Mouse (Mus musculus): Measurements from ENCODE around the gene Tmprss5. TPM values are rescaled to one million over a fixed set of nuclear protein-coding genes. Genes with fewer than 3 reads are reported as not detected.

The Tmprss5 gene
- polyA plus RNA-seq, 1 experiment = 8.4 TPM

- H3K4me1 ChIP-seq (ENCODE audit: control insufficient read depth, insufficient read depth, low read length) = no peaks in the 10 kb centered on the region
- 49% methylated on average over 11 of the region's 11 CpGs for WGBS
- no peak for TF ChIP-seq CTCF (IDR thresholded peaks at IDR 0.05; ENCODE audit: borderline replicate concordance, insufficient read depth, low read depth, low read length)
- no peak for TF ChIP-seq POLR2A (IDR thresholded peaks at IDR 0.05; ENCODE audit: borderline replicate concordance, insufficient read depth, low read length)
- no peak for DNase-seq
- no peaks in the 10 kb centered on the region for H3K27me3 ChIP-seq (ENCODE audit: control insufficient read depth, insufficient read depth, low read length)
- H3K27ac ChIP-seq (ENCODE audit: insufficient read depth, low read length) = no peak overlapping the region
- H3K4me3 ChIP-seq (replicated peaks; ENCODE audit: insufficient read depth, low read depth, low read length) = no peak overlapping the region
Measured at GRCm38 (mm10) chr9:49087317-49087716, 6.3 kb downstream of the Tmprss5 start.

GRCm38 (mm10) chr9:49098871-49099270, 17.8 kb downstream of the Tmprss5 start:
- WGBS = 93% methylated on average over 3 of the region's 3 CpGs
- TF ChIP-seq POLR2A (IDR thresholded peaks at IDR 0.05; ENCODE audit: borderline replicate concordance, insufficient read depth, low read length) (no peak), CTCF (IDR thresholded peaks at IDR 0.05; ENCODE audit: borderline replicate concordance, insufficient read depth, low read depth, low read length) (no peak)

GRCm38 (mm10) chr9:49102328-49102727, 21.3 kb downstream of the Tmprss5 start:
- no peak for TF ChIP-seq CTCF (IDR thresholded peaks at IDR 0.05; ENCODE audit: borderline replicate concordance, insufficient read depth, low read depth, low read length)
- TF ChIP-seq POLR2A (IDR thresholded peaks at IDR 0.05; ENCODE audit: borderline replicate concordance, insufficient read depth, low read length) = no peak
- DNase-seq = peak in 1 of 2 experiments; percentile 9
- Histone ChIP-seq H3K4me3 (replicated peaks; ENCODE audit: insufficient read depth, low read depth, low read length) (no peak overlapping the region), H3K27ac (ENCODE audit: insufficient read depth, low read length) (no peak overlapping the region), H3K4me1 (ENCODE audit: control insufficient read depth, insufficient read depth, low read length) (no peaks in the 10 kb centered on the region), H3K27me3 (ENCODE audit: control insufficient read depth, insufficient read depth, low read length) (no peaks in the 10 kb centered on the region)
- 23% methylated on average over 1 of the region's 1 CpGs for WGBS

More at GRCm38 (mm10) chr9:49098871-49099270, 17.8 kb downstream of the Tmprss5 start:
- Histone ChIP-seq H3K4me1 (ENCODE audit: control insufficient read depth, insufficient read depth, low read length) (no peaks in the 10 kb centered on the region), H3K27ac (ENCODE audit: insufficient read depth, low read length) (no peak overlapping the region), H3K27me3 (ENCODE audit: control insufficient read depth, insufficient read depth, low read length) (no peaks in the 10 kb centered on the region), H3K4me3 (replicated peaks; ENCODE audit: insufficient read depth, low read depth, low read length) (no peak overlapping the region)
- DNase-seq = no peak

- Histone ChIP-seq H3K27me3 (ENCODE audit: control insufficient read depth, insufficient read depth, low read length) (no peaks in the 10 kb centered on the region), H3K27ac (ENCODE audit: insufficient read depth, low read length) (no peak overlapping the region), H3K4me1 (ENCODE audit: control insufficient read depth, insufficient read depth, low read length) (peaks cover 4% of the 10 kb centered on the region; the same call in 1 of the 2 replicates), H3K4me3 (replicated peaks; ENCODE audit: insufficient read depth, low read depth, low read length) (no peak overlapping the region)
- DNase-seq = no peak
- 68% methylated on average over 7 of the region's 7 CpGs for WGBS
- no peak for TF ChIP-seq CTCF (IDR thresholded peaks at IDR 0.05; ENCODE audit: borderline replicate concordance, insufficient read depth, low read depth, low read length)
- no peak for TF ChIP-seq POLR2A (IDR thresholded peaks at IDR 0.05; ENCODE audit: borderline replicate concordance, insufficient read depth, low read length)
Measured at GRCm38 (mm10) chr9:49109101-49109500, 28.0 kb downstream of the Tmprss5 start.

GRCm38 (mm10) chr9:49110476-49111220, 29.6 kb downstream of the Tmprss5 start:
- Histone ChIP-seq H3K27ac (ENCODE audit: insufficient read depth, low read length) (no peak overlapping the region), H3K27me3 (ENCODE audit: control insufficient read depth, insufficient read depth, low read length) (no peaks in the 10 kb centered on the region), H3K4me3 (replicated peaks; ENCODE audit: insufficient read depth, low read depth, low read length) (no peak overlapping the region), H3K4me1 (ENCODE audit: control insufficient read depth, insufficient read depth, low read length) (peaks cover 4% of the 10 kb centered on the region; the same call in 1 of the 2 replicates)
- TF ChIP-seq POLR2A (IDR thresholded peaks at IDR 0.05; ENCODE audit: borderline replicate concordance, insufficient read depth, low read length) = no peak
- TF ChIP-seq CTCF (IDR thresholded peaks at IDR 0.05; ENCODE audit: borderline replicate concordance, insufficient read depth, low read depth, low read length) = no peak
- 78% methylated on average over 6 of the region's 6 CpGs for WGBS
- DNase-seq = no peak

GRCm38 (mm10) chr9:49111296-49111695, 30.2 kb downstream of the Tmprss5 start:
- peaks cover 4% of the 10 kb centered on the region; the same call in 1 of the 2 replicates for H3K4me1 ChIP-seq (ENCODE audit: control insufficient read depth, insufficient read depth, low read length)
- no peak overlapping the region for H3K4me3 ChIP-seq (replicated peaks; ENCODE audit: insufficient read depth, low read depth, low read length)
- TF ChIP-seq POLR2A (IDR thresholded peaks at IDR 0.05; ENCODE audit: borderline replicate concordance, insufficient read depth, low read length) (no peak), CTCF (IDR thresholded peaks at IDR 0.05; ENCODE audit: borderline replicate concordance, insufficient read depth, low read depth, low read length) (no peak)
- 91% methylated on average over 5 of the region's 5 CpGs for WGBS
- H3K27me3 ChIP-seq (ENCODE audit: control insufficient read depth, insufficient read depth, low read length) = no peaks in the 10 kb centered on the region
- H3K27ac ChIP-seq (ENCODE audit: insufficient read depth, low read length) = no peak overlapping the region
- no peak for DNase-seq

- no peaks in the 10 kb centered on the region for H3K4me1 ChIP-seq (ENCODE audit: control insufficient read depth, insufficient read depth, low read length)
- no peak for DNase-seq
- no peak overlapping the region for H3K27ac ChIP-seq (ENCODE audit: insufficient read depth, low read length)
- no peaks in the 10 kb centered on the region; the same call in 1 of the 2 replicates for H3K27me3 ChIP-seq (ENCODE audit: control insufficient read depth, insufficient read depth, low read length)
- H3K4me3 ChIP-seq (replicated peaks; ENCODE audit: insufficient read depth, low read depth, low read length) = no peak overlapping the region
- TF ChIP-seq CTCF (IDR thresholded peaks at IDR 0.05; ENCODE audit: borderline replicate concordance, insufficient read depth, low read depth, low read length) = no peak
- WGBS = 51% methylated on average over 3 of the region's 3 CpGs
Measured at GRCm38 (mm10) chr9:49118271-49118825, 37.3 kb downstream of the Tmprss5 start.

GRCm38 (mm10) chr9:49119759-49120158, 38.7 kb downstream of the Tmprss5 start:
- Histone ChIP-seq H3K4me1 (ENCODE audit: control insufficient read depth, insufficient read depth, low read length) (no peaks in the 10 kb centered on the region), H3K27me3 (ENCODE audit: control insufficient read depth, insufficient read depth, low read length) (no peaks in the 10 kb centered on the region; the same call in 1 of the 2 replicates), H3K4me3 (replicated peaks; ENCODE audit: insufficient read depth, low read depth, low read length) (no peak overlapping the region), H3K27ac (ENCODE audit: insufficient read depth, low read length) (no peak overlapping the region)
- DNase-seq = no peak
- 72% methylated on average over 4 of the region's 4 CpGs for WGBS
- TF ChIP-seq POLR2A (IDR thresholded peaks at IDR 0.05; ENCODE audit: borderline replicate concordance, insufficient read depth, low read length) (no peak), CTCF (IDR thresholded peaks at IDR 0.05; ENCODE audit: borderline replicate concordance, insufficient read depth, low read depth, low read length) (no peak)

Measured in cerebellum, adult 2 months (tissue).